Mouse (Mus musculus): ENCODE results near the gene 4931422A03Rik. TPM values are rescaled to one million over a fixed set of nuclear protein-coding genes. Genes with fewer than 3 reads are reported as not detected.

The 4931422A03Rik gene
- polyA plus RNA-seq, 1 experiment from 2014 or later, result 1.4 TPM

Other genes with a start within 250 kb of the 4931422A03Rik start
- 110 and 112 TPM in 2 replicates for gene Caprin1, start 230.7 kb downstream of the 4931422A03Rik start, polyA plus RNA-seq (2015; fragmentation: Nextera tagmentation; extraction: Ambion mirVana)
- 148 and 156 TPM in 2 replicates for gene Lmo2, start 70.4 kb downstream of the 4931422A03Rik start, polyA plus RNA-seq (2015; fragmentation: Nextera tagmentation; extraction: Ambion mirVana)
- gene Fbxo3, start 640 bp downstream of the 4931422A03Rik start, polyA plus RNA-seq (2015; fragmentation: Nextera tagmentation; extraction: Ambion mirVana), result 46.4 and 50.0 TPM in 2 replicates
- gene Gm10912, start 37.5 kb upstream of the 4931422A03Rik start, polyA plus RNA-seq (2015; fragmentation: Nextera tagmentation; extraction: Ambion mirVana), result 0.10 and 0.13 TPM in 2 replicates
- gene Gm10799, start 40.2 kb upstream of the 4931422A03Rik start, polyA plus RNA-seq (2015; fragmentation: Nextera tagmentation; extraction: Ambion mirVana), result not detected in 2 replicates
- gene Cd59b, start 41.5 kb upstream of the 4931422A03Rik start, polyA plus RNA-seq (2015; fragmentation: Nextera tagmentation; extraction: Ambion mirVana), result 11.0 and 11.4 TPM in 2 replicates
- gene Cd59a, start 67.4 kb upstream of the 4931422A03Rik start, polyA plus RNA-seq (2015; fragmentation: Nextera tagmentation; extraction: Ambion mirVana), result 90.3 and 92.5 TPM in 2 replicates
- 0.36 and 0.77 TPM in 2 replicates for gene A930018P22Rik, start 94.4 kb upstream of the 4931422A03Rik start, polyA plus RNA-seq (2015; fragmentation: Nextera tagmentation; extraction: Ambion mirVana)

Measured in liver, embryonic 15.5 days (tissue).